Mouse (Mus musculus): ENCODE results near the gene Styxl1.

Styxl1 gene

GRCm38 (mm10) chr5:135697711-135698111, 80.5 kb downstream of the Styxl1 start:
- DNase-seq (ENCODE audit: low read depth, low spot score), result no peak

Measured in retina, postnatal 7 days (tissue).